Mouse (Mus musculus) MEL (cell line): ENCODE measurements around the gene Ube2d3. TPM values are rescaled to one million over a fixed set of nuclear protein-coding genes. Genes with fewer than 3 reads are reported as not detected.
A peak's percentile ranks its signal among the peaks of the same experiment; 100 is the strongest.

ENCODE experiments used
- DNase-seq: peaks from one replicate; pipeline ENCODE4 v3.0.0; 2011; ENCODE audit warnings: low read depth, low spot score
- H3K27ac ChIP-seq: 2 replicates; pipeline ENCODE4 v1.5.1; 2012; ENCODE audit warnings: low read depth, mild to moderate bottlenecking, control low read depth, low read length, moderate library complexity; ENCODE audit not compliant: control insufficient read depth
- H3K27me3 ChIP-seq, 2 experiments: fragments of 150-350 bp in 1 of 2; sonication (generic) in 1 of 2; 2 replicates each; pipeline ENCODE4 v1.6.1; 2012; ENCODE audit warnings: low read length in 2 of 2, mild to moderate bottlenecking in 2 of 2, improper control_type of control experiment in 1 of 2, moderate library complexity in 1 of 2; ENCODE audit not compliant: insufficient read depth in 2 of 2, control insufficient read depth in 1 of 2
- H3K36me3 ChIP-seq, 2 experiments: 2 replicates each; pipeline ENCODE4 v1.6.1; 2012 to 2014; ENCODE audit warnings: low read length in 2 of 2, improper control_type of control experiment in 1 of 2, inconsistent platforms in 1 of 2, mild to moderate bottlenecking in 1 of 2; ENCODE audit not compliant: insufficient read depth in 2 of 2, control insufficient read depth in 1 of 2
- H3K4me1 ChIP-seq, 2 experiments: fragments of 150-350 bp in 1 of 2; sonication (generic) in 1 of 2; 2 replicates each; pipeline ENCODE4 v1.6.1; 2012; ENCODE audit warnings: low read length in 2 of 2, improper control_type of control experiment in 1 of 2, mild to moderate bottlenecking in 1 of 2; ENCODE audit not compliant: insufficient read depth in 2 of 2, control insufficient read depth in 1 of 2
- H3K4me3 ChIP-seq, 2 experiments: fragments of 150-350 bp in 1 of 2; sonication (generic) in 1 of 2; 2 replicates each; pipeline ENCODE4 v1.5.1; 2012; ENCODE audit warnings: low read depth in 2 of 2, low read length in 2 of 2, mild to moderate bottlenecking in 2 of 2, moderate library complexity in 2 of 2, control low read depth in 1 of 2, improper control_type of control experiment in 1 of 2; ENCODE audit not compliant: control insufficient read depth in 1 of 2, insufficient read depth in 1 of 2
- H3K79me2 ChIP-seq: 2 replicates; pipeline ENCODE4 v1.6.1; 2012; ENCODE audit warnings: mild to moderate bottlenecking, low read length, moderate library complexity; ENCODE audit not compliant: control insufficient read depth, poor library complexity, insufficient read depth
- H3K9ac ChIP-seq: 2 replicates; pipeline ENCODE4 v1.6.1; 2012; ENCODE audit warnings: low read depth, mild to moderate bottlenecking, control low read depth, low read length, moderate library complexity; ENCODE audit not compliant: control insufficient read depth, poor library complexity, severe bottlenecking
- H3K9me3 ChIP-seq: fragments of 150-350 bp; sonication (generic); replicated peaks from 2 replicates; pipeline ENCODE4 v1.6.1; 2012; ENCODE audit warnings: mild to moderate bottlenecking, low read length, improper control_type of control experiment, moderate library complexity; ENCODE audit not compliant: insufficient read depth
- CHD1 ChIP-seq: IDR thresholded peaks from 2 replicates; pipeline ENCODE4 v1.6.1; 2012; ENCODE audit warnings: low read depth, mild to moderate bottlenecking, inconsistent platforms, low read length, improper control_type of control experiment
- ELF1 ChIP-seq: IDR thresholded peaks from 2 replicates; pipeline ENCODE4 v1.6.1; 2014; ENCODE audit warnings: low read depth, mild to moderate bottlenecking, inconsistent platforms, low read length, improper control_type of control experiment, moderate library complexity
- EP300 ChIP-seq, 2 experiments: IDR thresholded peaks; 2 replicates each; pipeline ENCODE4 v1.6.1; 2011; ENCODE audit warnings: improper control_type of control experiment in 2 of 2, low read length in 2 of 2, low read depth in 1 of 2, mild to moderate bottlenecking in 1 of 2
- JUND ChIP-seq: IDR thresholded peaks from 2 replicates; pipeline ENCODE4 v1.6.1; 2011; ENCODE audit warnings: low read depth, mild to moderate bottlenecking, improper control_type of control experiment, low read length
- KAT2A ChIP-seq: conservative IDR thresholded peaks from 2 replicates; pipeline ENCODE4 v1.6.1; 2012; ENCODE audit warnings: low read depth, low read length, improper control_type of control experiment, inconsistent platforms
- MAZ ChIP-seq: IDR thresholded peaks from 2 replicates; pipeline ENCODE4 v1.6.1; 2012; ENCODE audit warnings: low read depth, mild to moderate bottlenecking, inconsistent platforms, low read length, improper control_type of control experiment
- MXI1 ChIP-seq: IDR thresholded peaks from 2 replicates; pipeline ENCODE4 v1.6.1; 2011; ENCODE audit warnings: mild to moderate bottlenecking, low read depth, low read length, improper control_type of control experiment
- MYB ChIP-seq: IDR thresholded peaks from 2 replicates; pipeline ENCODE4 v1.6.1; 2011; ENCODE audit warnings: mild to moderate bottlenecking, low read depth, low read length, improper control_type of control experiment
- MYC ChIP-seq: IDR thresholded peaks from 2 replicates; pipeline ENCODE4 v1.6.1; 2011; ENCODE audit warnings: low read depth, mild to moderate bottlenecking, low read length, improper control_type of control experiment, moderate library complexity
- POLR2AphosphoS2 ChIP-seq: IDR thresholded peaks from 2 replicates; pipeline ENCODE4 v1.6.1; 2011; ENCODE audit warnings: low read length, improper control_type of control experiment
- POLR2AphosphoS5 ChIP-seq: IDR thresholded peaks from 2 replicates; pipeline ENCODE4 v1.6.1; 2012; ENCODE audit warnings: low read depth, borderline replicate concordance, mild to moderate bottlenecking, inconsistent platforms, low read length, moderate library complexity, mixed read lengths
- USF2 ChIP-seq, 2 experiments: IDR thresholded peaks; 2 replicates each; pipeline ENCODE4 v1.6.1; 2011 to 2012; ENCODE audit warnings: improper control_type of control experiment in 2 of 2, low read length in 2 of 2, borderline replicate concordance in 1 of 2, inconsistent platforms in 1 of 2, low read depth in 1 of 2, mild to moderate bottlenecking in 1 of 2; ENCODE audit not compliant: insufficient read depth in 1 of 2
- ZC3H11A ChIP-seq: IDR thresholded peaks from 2 replicates; pipeline ENCODE4 v1.6.1; 2012; ENCODE audit warnings: low read depth, mild to moderate bottlenecking, inconsistent platforms, low read length, improper control_type of control experiment
- ZMIZ1 ChIP-seq: IDR thresholded peaks from 2 replicates; pipeline ENCODE4 v1.6.1; 2012; ENCODE audit warnings: low read depth, mild to moderate bottlenecking, inconsistent platforms, low read length, improper control_type of control experiment, moderate library complexity
- polyA plus RNA-seq, 2 experiments: library from polyadenylated mRNA; stranded (reverse) in 1 of 2; unstranded in 1 of 2; fragments of >175 nt in 1 of 2; fragments of >200 nt in 1 of 2; gene quantifications; 2 replicates each; pipeline versions ENCODE4 v1.2.1 to v1.2.4; 2012; ENCODE audit warnings: low replicate concordance in 2 of 2, low read depth in 1 of 2; ENCODE audit not compliant: insufficient read length in 2 of 2, insufficient read depth in 1 of 2, missing spikeins in 1 of 2
- total RNA-seq: library from RNA; depleted of rRNA; stranded (reverse); fragments of 300-350 nt; gene quantifications from 2 replicates; pipeline ENCODE4 v1.2.3, GENCODE M21; 2012

Ube2d3 gene
- total and polyA plus RNA-seq, 3 experiments = 40.9 to 432 (median 340) TPM

- 0 out of 4 replicates have a peak, but pooled peaks cover 0 to 2% of the 10 kb centered on the region in 2 experiments for H3K4me1 ChIP-seq
- peaks cover 5 to 18% of the 10 kb centered on the region in 2 experiments; a peak in 3 of 4 replicates for H3K36me3 ChIP-seq
- H3K79me2 ChIP-seq = no peaks in the 10 kb centered on the region
- TF ChIP-seq POLR2AphosphoS2 (peak; percentile 32; the same call in 1 of the 2 replicates), ZMIZ1 (0 out of 2 replicates have a peak, but pooled peaks have one; percentile 14), KAT2A (no peak), MXI1 (no peak), MAZ (no peak)
- TF ChIP-seq, all 39 proteins: peak for 2
- no peak for DNase-seq
- no peak overlapping the region for H3K9ac ChIP-seq
- no peak overlapping the region for H3K4me3 ChIP-seq
- no peaks in the 10 kb centered on the region for H3K27me3 ChIP-seq
- H3K27ac ChIP-seq = no peak overlapping the region
- H3K9me3 ChIP-seq = no peaks in the 10 kb centered on the region
These were observed 31.2 kb downstream of the Ube2d3 start for GRCm38 (mm10) chr3:135469146-135469545.

- peak; percentile 88 for DNase-seq
- Histone ChIP-seq H3K4me3 (no peak overlapping the region), H3K36me3 (peaks cover 0 to 18% of the 10 kb centered on the region in 2 experiments; a peak in 3 of 4 replicates), H3K9ac (no peak overlapping the region), H3K9me3 (no peaks in the 10 kb centered on the region), H3K27ac (no peak overlapping the region), H3K27me3 (no peaks in the 10 kb centered on the region), H3K4me1 (0 out of 4 replicates have a peak, but pooled peaks cover 0 to 2% of the 10 kb centered on the region in 2 experiments), H3K79me2 (no peaks in the 10 kb centered on the region)
- no peak for TF ChIP-seq KAT2A
- TF ChIP-seq POLR2AphosphoS5 = no peak
- no peak for TF ChIP-seq USF2 (IDR thresholded peaks at IDR 0.05; ENCODE audit: borderline replicate concordance in 1 of 2, insufficient read depth in 1 of 2, low read depth in 1 of 2, low read length in 2 of 2)
- no peak for TF ChIP-seq MAZ
- TF ChIP-seq ZC3H11A = no peak
- TF ChIP-seq ELF1 = no peak
- no peak for TF ChIP-seq EP300 (IDR thresholded peaks at IDR 0.05; ENCODE audit: low read depth in 1 of 2, low read length in 2 of 2)
- TF ChIP-seq JUND = peak; percentile 81
- no peak for TF ChIP-seq MYC
- TF ChIP-seq POLR2AphosphoS2 = 0 out of 2 replicates have a peak, but pooled peaks have one; percentile 10
- TF ChIP-seq CHD1 = no peak
These were observed 32.0 kb downstream of the Ube2d3 start for GRCm38 (mm10) chr3:135469974-135470373.

GRCm38 (mm10) chr3:135470823-135471222, 32.9 kb downstream of the Ube2d3 start:
- Histone ChIP-seq H3K27ac (no peak overlapping the region), H3K9ac (no peak overlapping the region), H3K27me3 (no peaks in the 10 kb centered on the region), H3K4me3 (no peak overlapping the region), H3K9me3 (no peaks in the 10 kb centered on the region), H3K4me1 (0 out of 4 replicates have a peak, but pooled peaks cover 0 to 2% of the 10 kb centered on the region in 2 experiments), H3K79me2 (no peaks in the 10 kb centered on the region), H3K36me3 (peaks cover 0 to 18% of the 10 kb centered on the region in 2 experiments; a peak in 3 of 4 replicates)
- no peak for TF ChIP-seq ZMIZ1
- no peak for TF ChIP-seq MYB
- TF ChIP-seq, all 39 proteins: peak for 0
- no peak for DNase-seq
